Mouse (Mus musculus) myocyte (in vitro differentiated cells): ENCODE results near the gene Sesn2. TPM values are rescaled to one million over a fixed set of nuclear protein-coding genes. Genes with fewer than 3 reads are reported as not detected.

ENCODE experiments used
- H3K27me3 ChIP-seq: one replicate; pipeline ENCODE4 v1.6.1; 2011; ENCODE audit not compliant: control insufficient read depth, insufficient read depth, insufficient read length
- H3K36me3 ChIP-seq: one replicate; pipeline ENCODE4 v1.6.1; 2011; ENCODE audit not compliant: control insufficient read depth, insufficient read depth
- H3K4me2 ChIP-seq: one replicate; pipeline ENCODE4 v1.6.1; 2011; ENCODE audit warnings: low read depth, control low read depth
- H3K4me3 ChIP-seq: one replicate; pipeline ENCODE4 v1.5.1; 2011; ENCODE audit warnings: mild to moderate bottlenecking, control low read depth, moderate library complexity
- H3K79me2 ChIP-seq: one replicate; pipeline ENCODE4 v1.6.1; 2011; ENCODE audit not compliant: control insufficient read depth, insufficient read depth
- H3ac ChIP-seq: one replicate; pipeline ENCODE4 v1.6.1; 2011; ENCODE audit not compliant: control insufficient read depth, insufficient read length
- CEBPB ChIP-seq: IDR thresholded peaks from 2 replicates; pipeline ENCODE4 v1.6.1; 2011; ENCODE audit warnings: mild to moderate bottlenecking, moderate library complexity; ENCODE audit not compliant: poor library complexity, insufficient read depth, severe bottlenecking
- E2F4 ChIP-seq: IDR thresholded peaks from one replicate; pipeline ENCODE4 v1.6.1; 2011; ENCODE audit warnings: mild to moderate bottlenecking, control low read depth, moderate library complexity; ENCODE audit not compliant: insufficient read depth
- MAX ChIP-seq: IDR thresholded peaks from one replicate; pipeline ENCODE4 v1.6.1; 2011; ENCODE audit warnings: low read depth, mild to moderate bottlenecking, control low read depth
- MYOD1 ChIP-seq, 3 experiments: IDR thresholded peaks; one replicate each; pipeline ENCODE4 v1.6.1; 2011; ENCODE audit warnings: control low read depth in 2 of 3, low read depth in 2 of 3, mild to moderate bottlenecking in 2 of 3, moderate library complexity in 1 of 3; ENCODE audit not compliant: insufficient read length in 2 of 3, control insufficient read depth in 1 of 3
- MYOG ChIP-seq, 3 experiments: IDR thresholded peaks; one replicate each; pipeline ENCODE4 v1.6.1; 2011; ENCODE audit warnings: control low read depth in 2 of 3, low read depth in 2 of 3, mild to moderate bottlenecking in 2 of 3; ENCODE audit not compliant: insufficient read length in 2 of 3, control insufficient read depth in 1 of 3, insufficient read depth in 1 of 3
- POLR2A ChIP-seq: IDR thresholded peaks from one replicate; pipeline ENCODE4 v1.6.1; 2011; ENCODE audit warnings: low read depth, mild to moderate bottlenecking, control low read depth, moderate library complexity; ENCODE audit not compliant: insufficient read length
- POLR2AphosphoS2 ChIP-seq: IDR thresholded peaks from one replicate; pipeline ENCODE4 v1.6.1; 2011; ENCODE audit warnings: low read depth, control low read depth; ENCODE audit not compliant: insufficient read length
- REST ChIP-seq: IDR thresholded peaks from one replicate; pipeline ENCODE4 v1.6.1; 2011; ENCODE audit warnings: mild to moderate bottlenecking, control low read depth, moderate library complexity; ENCODE audit not compliant: insufficient read depth, insufficient read length
- SRF ChIP-seq: IDR thresholded peaks from one replicate; pipeline ENCODE4 v1.6.1; 2011; ENCODE audit warnings: low read depth; ENCODE audit not compliant: control insufficient read depth, insufficient read length
- TCF12 ChIP-seq: IDR thresholded peaks from one replicate; pipeline ENCODE4 v1.6.1; 2011; ENCODE audit warnings: mild to moderate bottlenecking, control low read depth; ENCODE audit not compliant: poor library complexity, insufficient read depth, severe bottlenecking
- TCF3 ChIP-seq: IDR thresholded peaks from one replicate; pipeline ENCODE4 v1.6.1; 2011; ENCODE audit warnings: low read depth, control low read depth; ENCODE audit not compliant: insufficient read length
- USF1 ChIP-seq: IDR thresholded peaks from one replicate; pipeline ENCODE4 v1.6.1; 2011; ENCODE audit warnings: low read depth, mild to moderate bottlenecking, control low read depth, moderate library complexity
- polyA plus RNA-seq: library from polyadenylated mRNA; unstranded; fragments of >200 nt; fragmentation: generic; extraction: Trizol; gene quantifications from one replicate; pipeline ENCODE4 v1.2.1, GENCODE M21; 2012; ENCODE audit warnings: missing spikeins

Sesn2 gene
- polyA plus RNA-seq, 1 experiment: 71.5 TPM

DNA sequence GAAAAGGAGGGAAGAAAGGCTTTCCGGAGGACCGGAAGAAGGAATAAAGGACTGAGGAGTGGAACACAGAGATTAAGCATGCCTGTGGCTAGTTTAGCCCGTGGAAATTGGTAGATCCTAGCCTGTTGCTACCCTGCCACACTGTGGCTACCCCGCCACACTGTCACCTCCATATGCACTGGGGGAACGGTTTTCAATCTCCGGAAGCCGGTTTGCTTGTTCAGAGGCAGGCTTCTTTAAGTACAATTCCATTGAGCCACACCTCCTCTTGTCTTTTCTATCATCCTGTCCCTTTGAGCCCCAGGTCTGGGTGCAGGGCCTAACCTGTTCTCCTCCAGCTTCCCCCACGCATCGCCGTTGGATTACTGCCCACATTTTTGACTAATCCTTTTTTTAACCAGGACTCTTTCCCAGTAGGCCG lies 14.0 kb upstream of the Sesn2 start:
- no peaks in the 10 kb centered on the region for H3K79me2 ChIP-seq
- H3K27me3 ChIP-seq: no peaks in the 10 kb centered on the region
- no peak overlapping the region for H3K4me3 ChIP-seq
- H3K36me3 ChIP-seq: no peaks in the 10 kb centered on the region
- H3K4me2 ChIP-seq: no peak overlapping the region
- no peak for TF ChIP-seq SRF
- no peak for TF ChIP-seq USF1
- TF ChIP-seq E2F4: no peak
- no peak for TF ChIP-seq CEBPB
- TF ChIP-seq POLR2AphosphoS2: no peak
- no peak for TF ChIP-seq MYOD1 (IDR thresholded peaks at IDR 0.05; ENCODE audit: control insufficient read depth in 1 of 3, insufficient read length in 2 of 3, low read depth in 2 of 3)
- no peak for TF ChIP-seq REST
- no peak for TF ChIP-seq TCF3
- no peak for TF ChIP-seq MYOG (IDR thresholded peaks at IDR 0.05; ENCODE audit: control insufficient read depth in 1 of 3, insufficient read depth in 1 of 3, insufficient read length in 2 of 3, low read depth in 2 of 3)
- TF ChIP-seq POLR2A: no peak
- no peak for TF ChIP-seq TCF12
- TF ChIP-seq MAX: no peak
- no peak overlapping the region for H3ac ChIP-seq

DNA sequence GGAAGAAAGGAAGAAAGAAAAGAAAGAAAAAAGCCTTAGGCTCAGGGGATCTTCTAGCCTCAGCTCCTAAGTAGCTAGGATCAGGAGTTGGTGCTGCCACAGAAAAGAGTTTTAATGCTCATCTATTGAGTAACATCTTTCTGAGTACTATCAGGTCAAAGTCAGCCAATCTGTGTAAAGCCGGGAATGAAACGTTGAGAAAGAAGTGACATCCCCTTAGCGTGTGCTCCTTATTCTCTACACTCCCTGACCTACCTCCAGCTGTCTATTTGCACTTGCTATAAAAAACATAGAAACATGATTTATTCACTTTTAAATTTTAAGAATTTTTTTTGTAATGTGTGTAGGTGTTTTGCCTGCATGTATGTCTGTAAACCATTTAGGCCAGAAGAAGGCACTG lies 8.9 kb upstream of the Sesn2 start:
- no peaks in the 10 kb centered on the region for H3K79me2 ChIP-seq

DNA sequence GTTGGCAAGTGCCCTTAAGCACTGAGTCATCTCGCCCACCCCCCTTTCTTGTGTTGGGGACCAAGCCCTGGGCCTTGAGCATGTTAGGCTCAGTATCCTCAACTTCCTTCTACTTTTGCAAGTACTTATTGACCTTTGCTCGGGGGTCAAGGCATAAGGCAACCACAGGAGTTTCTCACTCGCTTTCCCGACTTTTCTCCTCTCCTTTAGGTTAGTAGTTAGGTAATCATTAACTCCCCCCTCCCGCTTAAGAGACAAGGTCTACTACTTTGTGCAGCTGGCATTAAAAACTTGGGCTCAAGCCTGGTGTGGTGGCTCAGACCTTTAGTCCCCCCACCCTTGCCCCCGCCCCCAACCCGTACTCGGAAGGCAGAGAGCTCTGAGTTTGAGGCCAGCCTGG lies 7.8 kb upstream of the Sesn2 start:
- TF ChIP-seq TCF3 (no peak), MYOD1 (IDR thresholded peaks at IDR 0.05; ENCODE audit: control insufficient read depth in 1 of 3, insufficient read length in 2 of 3, low read depth in 2 of 3) (no peak), POLR2A (no peak), POLR2AphosphoS2 (no peak), TCF12 (no peak), MAX (no peak), REST (no peak), SRF (no peak), USF1 (no peak), CEBPB (no peak), MYOG (IDR thresholded peaks at IDR 0.05; ENCODE audit: control insufficient read depth in 1 of 3, insufficient read depth in 1 of 3, insufficient read length in 2 of 3, low read depth in 2 of 3) (no peak), E2F4 (no peak)
- H3ac ChIP-seq: no peak overlapping the region
- no peaks in the 10 kb centered on the region for H3K36me3 ChIP-seq
- H3K27me3 ChIP-seq: no peaks in the 10 kb centered on the region
- no peak overlapping the region for H3K4me2 ChIP-seq
- H3K79me2 ChIP-seq: no peaks in the 10 kb centered on the region
- no peak overlapping the region for H3K4me3 ChIP-seq

More for the DNA sequence above, 8.9 kb upstream of the Sesn2 start:
- TF ChIP-seq MYOG (IDR thresholded peaks at IDR 0.05; ENCODE audit: control insufficient read depth in 1 of 3, insufficient read depth in 1 of 3, insufficient read length in 2 of 3, low read depth in 2 of 3) (no peak), POLR2AphosphoS2 (no peak), MAX (no peak), CEBPB (no peak), TCF12 (no peak), SRF (no peak), TCF3 (no peak), E2F4 (no peak), USF1 (no peak), MYOD1 (IDR thresholded peaks at IDR 0.05; ENCODE audit: control insufficient read depth in 1 of 3, insufficient read length in 2 of 3, low read depth in 2 of 3) (no peak)
- Histone ChIP-seq H3K36me3 (no peaks in the 10 kb centered on the region), H3K27me3 (no peaks in the 10 kb centered on the region), H3K4me3 (no peak overlapping the region), H3ac (no peak overlapping the region), H3K4me2 (no peak overlapping the region)

DNA sequence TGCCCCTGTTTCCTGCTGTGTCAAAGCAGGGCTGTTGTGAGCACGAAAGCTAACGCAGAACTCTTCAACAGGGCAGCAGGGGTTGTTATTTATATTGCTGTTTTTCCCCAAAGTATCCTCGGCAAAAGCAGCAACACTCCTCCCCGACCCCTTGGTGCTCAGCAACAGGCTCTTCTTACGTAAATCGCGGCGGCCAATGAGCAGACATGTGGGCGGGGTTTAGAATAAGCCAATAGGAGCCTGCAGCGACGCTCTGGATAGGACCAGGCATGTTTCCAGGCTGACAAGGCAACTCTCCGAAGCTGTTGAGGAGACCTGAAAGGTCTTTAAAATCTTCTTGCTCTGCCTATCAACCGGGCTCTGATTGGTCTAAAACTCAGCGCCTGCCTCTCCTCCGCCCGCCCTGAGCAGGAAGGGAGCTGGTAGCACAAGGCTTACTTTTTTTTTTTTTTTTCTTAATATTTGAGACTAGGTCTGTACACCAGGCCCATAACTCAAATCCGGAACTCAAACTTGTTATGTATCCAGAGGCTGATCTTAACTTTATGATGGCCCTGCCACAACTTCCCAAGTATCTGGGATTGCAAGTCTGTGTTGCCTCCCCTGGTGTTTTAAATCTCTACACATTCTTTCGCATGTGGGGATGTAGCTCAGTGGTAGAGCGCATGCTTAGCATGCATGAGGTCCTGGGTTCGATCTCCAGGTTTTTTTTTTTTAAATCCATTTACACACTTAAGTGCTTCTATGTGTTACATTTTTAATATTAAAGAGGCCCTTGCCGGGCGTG lies 5.3 kb upstream of the Sesn2 start:
- TF ChIP-seq MAX (no peak), CEBPB (no peak), POLR2A (peak; percentile 71), POLR2AphosphoS2 (peak; percentile 74), E2F4 (no peak), REST (no peak)
- Histone ChIP-seq H3K79me2 (no peaks in the 10 kb centered on the region), H3K27me3 (no peaks in the 10 kb centered on the region), H3K36me3 (no peaks in the 10 kb centered on the region), H3K4me2 (peak overlapping the region; percentile 100), H3ac (peak overlapping the region; percentile 36), H3K4me3 (peak overlapping the region; percentile 32)
